Mouse (Mus musculus) kidney, embryonic 16.5 days (tissue): ENCODE measurements around the gene Sox5. TPM values are rescaled to one million over a fixed set of nuclear protein-coding genes. Genes with fewer than 3 reads are reported as not detected.

ENCODE experiments used
- ATAC-seq: fragments of 200-750 bp; cut with Nextera tagmentation; 2 replicates; pipeline ENCODE4 v1.8.0; 2017; ENCODE audit warnings: moderate TSS enrichment; ENCODE audit not compliant: low FRiP score, low TSS enrichment
- H3K27ac ChIP-seq: fragments of 300-500 bp; sonication (generic); 2 replicates; pipeline ENCODE4 v1.5.1; 2014; ENCODE audit warnings: low read length
- H3K27me3 ChIP-seq: fragments of 300-500 bp; sonication (generic); 2 replicates; pipeline ENCODE4 v1.6.1; 2014; ENCODE audit warnings: low read length, control low read depth, mixed read lengths; ENCODE audit not compliant: insufficient read depth
- H3K36me3 ChIP-seq: fragments of 300-500 bp; sonication (generic); 2 replicates; pipeline ENCODE4 v1.6.1; 2014; ENCODE audit warnings: low read length, control low read depth, mixed read lengths; ENCODE audit not compliant: insufficient read depth
- H3K4me1 ChIP-seq: fragments of 300-500 bp; sonication (generic); 2 replicates; pipeline ENCODE4 v1.6.1; 2014; ENCODE audit warnings: low read length, control low read depth, mixed read lengths; ENCODE audit not compliant: insufficient read depth
- H3K4me2 ChIP-seq: fragments of 300-500 bp; sonication (generic); replicated peaks from 2 replicates; pipeline ENCODE4 v1.6.1; 2014; ENCODE audit warnings: low read depth, low read length
- H3K4me3 ChIP-seq: fragments of 300-500 bp; sonication (generic); 2 replicates; pipeline ENCODE4 v1.5.1; 2014; ENCODE audit warnings: mild to moderate bottlenecking, low read length
- H3K9ac ChIP-seq: fragments of 300-500 bp; sonication (generic); replicated peaks from 2 replicates; pipeline ENCODE4 v1.6.1; 2014; ENCODE audit warnings: low read length
- H3K9me3 ChIP-seq: fragments of 300-500 bp; sonication (generic); 2 replicates; pipeline ENCODE4 v1.6.1; 2016; ENCODE audit warnings: low read length, control low read depth
- WGBS: fragments of 180-500 bp; shearing (Covaris S2); extraction: QIAGEN DNeasy Blood & Tissue Kit; methylation state at CpG from one replicate; pipeline ENCODE4 v1.1.7; 2014; 5-methylcytosine and 5-hydroxymethylcytosine counted together
- polyA plus RNA-seq: library from polyadenylated mRNA; unstranded; fragments of >200 nt; fragmentation: Nextera tagmentation; extraction: Ambion mirVana; gene quantifications from 2 replicates; pipeline ENCODE4 v1.2.1, GENCODE M21; 2015

Gene Sox5
- polyA plus RNA-seq, 1 experiment from 2014 or later, result 14.8 TPM

DNA sequence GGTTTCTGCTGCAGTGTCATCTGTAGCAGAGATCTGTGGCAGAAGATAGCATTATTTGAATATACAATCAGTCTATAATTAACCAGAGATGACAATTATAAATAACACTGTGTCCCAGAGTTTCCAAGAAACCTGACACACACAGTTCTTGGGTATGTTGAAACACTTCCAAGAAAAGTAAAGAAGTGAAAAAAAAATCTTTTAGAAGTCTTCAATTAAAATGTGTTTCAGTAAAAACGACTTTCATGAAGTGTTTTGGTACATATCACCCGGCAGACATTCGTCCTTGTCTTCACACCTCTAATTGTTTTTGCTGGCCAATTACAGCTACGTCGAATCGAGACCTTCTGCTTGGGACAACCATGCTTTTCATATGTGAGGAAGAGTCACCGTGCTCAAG, 924.4 kb downstream of the Sox5 start:
- Histone ChIP-seq H3K4me2 (no peak overlapping the region), H3K36me3 (no peaks in the 10 kb centered on the region), H3K4me1 (no peaks in the 10 kb centered on the region), H3K9me3 (no peaks in the 10 kb centered on the region), H3K27me3 (0 out of 2 replicates have a peak, but pooled peaks cover 4% of the 10 kb centered on the region), H3K4me3 (no peak overlapping the region), H3K9ac (no peak overlapping the region), H3K27ac (no peak overlapping the region)
- ATAC-seq, result no peak
- 50% methylated on average over 7 of the region's 7 CpGs for WGBS

DNA sequence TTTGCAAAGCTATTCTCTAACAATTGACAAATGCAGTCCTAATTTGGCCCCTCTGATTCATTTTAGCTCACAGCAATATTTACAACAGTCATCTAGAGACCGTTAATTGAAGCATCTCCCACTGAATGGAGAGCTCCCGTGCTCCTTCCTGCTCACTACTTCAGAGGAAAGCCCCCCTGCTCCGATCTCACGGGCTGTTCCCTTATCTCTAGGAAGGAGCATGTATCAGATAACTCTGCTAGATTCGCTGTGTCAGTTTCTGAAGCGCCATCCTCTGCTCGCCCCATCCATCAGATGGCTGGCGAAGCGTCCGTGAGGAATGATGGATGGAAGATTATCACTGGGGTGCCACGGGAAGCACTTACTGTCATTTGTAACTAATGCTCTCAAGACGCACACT, 926.4 kb downstream of the Sox5 start:
- Histone ChIP-seq H3K4me2 (no peak overlapping the region), H3K36me3 (no peaks in the 10 kb centered on the region), H3K27ac (no peak overlapping the region), H3K4me1 (no peaks in the 10 kb centered on the region), H3K27me3 (0 out of 2 replicates have a peak, but pooled peaks cover 4% of the 10 kb centered on the region), H3K9me3 (no peaks in the 10 kb centered on the region), H3K9ac (no peak overlapping the region), H3K4me3 (no peak overlapping the region)
- ATAC-seq, result no peak
- WGBS, result 33% methylated on average over 12 of the region's 12 CpGs

GRCm38 (mm10) chr6:143854031-143854430, 927.7 kb downstream of the Sox5 start:
- Histone ChIP-seq H3K9me3 (no peaks in the 10 kb centered on the region), H3K36me3 (no peaks in the 10 kb centered on the region), H3K27ac (no peak overlapping the region), H3K4me2 (no peak overlapping the region), H3K4me1 (no peaks in the 10 kb centered on the region), H3K27me3 (0 out of 2 replicates have a peak, but pooled peaks cover 4% of the 10 kb centered on the region), H3K4me3 (no peak overlapping the region), H3K9ac (no peak overlapping the region)
- WGBS, result 77% methylated on average over 3 of the region's 3 CpGs
- ATAC-seq, result no peak

- no peak overlapping the region for H3K4me3 ChIP-seq
- ATAC-seq, result no peak
- H3K27me3 ChIP-seq, result no peaks in the 10 kb centered on the region
- no peaks in the 10 kb centered on the region for H3K9me3 ChIP-seq
- no peaks in the 10 kb centered on the region for H3K36me3 ChIP-seq
- no peak overlapping the region for H3K4me2 ChIP-seq
- no peaks in the 10 kb centered on the region for H3K4me1 ChIP-seq
- no peak overlapping the region for H3K9ac ChIP-seq
- no peak overlapping the region for H3K27ac ChIP-seq
Measured at GRCm38 (mm10) chr6:143845761-143846160, 936.0 kb downstream of the Sox5 start.

- no peaks in the 10 kb centered on the region for H3K4me1 ChIP-seq
- no peaks in the 10 kb centered on the region for H3K9me3 ChIP-seq
- no peak overlapping the region for H3K4me2 ChIP-seq
- 75% methylated on average over 3 of the region's 3 CpGs for WGBS
- H3K27me3 ChIP-seq, result no peaks in the 10 kb centered on the region
- H3K36me3 ChIP-seq, result no peaks in the 10 kb centered on the region
- H3K9ac ChIP-seq, result no peak overlapping the region
- H3K4me3 ChIP-seq, result no peak overlapping the region
- no peak for ATAC-seq
- no peak overlapping the region for H3K27ac ChIP-seq
Measured at GRCm38 (mm10) chr6:143844701-143844970, 937.1 kb downstream of the Sox5 start.

GRCm38 (mm10) chr6:143843933-143844700, 937.7 kb downstream of the Sox5 start:
- Histone ChIP-seq H3K4me1 (no peaks in the 10 kb centered on the region), H3K9me3 (no peaks in the 10 kb centered on the region), H3K27me3 (no peaks in the 10 kb centered on the region), H3K9ac (no peak overlapping the region), H3K4me3 (no peak overlapping the region), H3K4me2 (no peak overlapping the region), H3K27ac (no peak overlapping the region), H3K36me3 (no peaks in the 10 kb centered on the region)
- ATAC-seq, result no peak
- 87% methylated on average over 10 of the region's 10 CpGs for WGBS

GRCm38 (mm10) chr6:143841954-143842353, 939.8 kb downstream of the Sox5 start:
- Histone ChIP-seq H3K9me3 (no peaks in the 10 kb centered on the region), H3K36me3 (no peaks in the 10 kb centered on the region), H3K4me3 (no peak overlapping the region), H3K4me2 (no peak overlapping the region), H3K9ac (no peak overlapping the region), H3K27ac (no peak overlapping the region), H3K4me1 (no peaks in the 10 kb centered on the region), H3K27me3 (no peaks in the 10 kb centered on the region)
- WGBS, result 90% methylated on average over 7 of the region's 7 CpGs
- ATAC-seq, result no peak

DNA sequence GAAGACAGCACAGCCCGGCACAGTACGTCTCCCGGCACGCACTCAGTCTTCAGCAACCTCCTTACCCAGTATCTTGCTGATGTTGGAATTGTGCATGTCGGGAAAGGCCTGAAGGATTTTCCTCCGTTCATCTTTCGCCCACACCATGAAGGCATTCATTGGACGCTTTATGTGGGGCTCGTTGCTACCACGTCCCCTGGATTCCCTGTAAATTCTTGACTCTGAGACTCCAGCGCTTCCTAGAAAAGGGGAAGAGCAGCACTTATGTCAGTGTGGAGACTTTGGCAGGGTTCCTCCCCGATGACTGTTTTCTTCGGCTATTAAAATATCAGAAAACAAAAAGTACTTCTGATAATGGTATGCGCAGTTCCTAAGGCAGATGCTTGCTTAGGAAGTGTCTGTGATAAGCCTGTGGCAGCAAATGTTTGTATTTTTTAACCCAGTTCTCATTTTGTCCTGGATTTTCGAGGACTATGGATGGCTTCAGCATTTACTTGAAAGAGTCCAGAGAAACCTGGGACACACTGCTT, 940.6 kb downstream of the Sox5 start:
- 85% methylated on average over 15 of the region's 15 CpGs for WGBS
- Histone ChIP-seq H3K9ac (no peak overlapping the region), H3K27ac (no peak overlapping the region), H3K36me3 (no peaks in the 10 kb centered on the region), H3K4me1 (no peaks in the 10 kb centered on the region), H3K9me3 (no peaks in the 10 kb centered on the region), H3K27me3 (no peaks in the 10 kb centered on the region), H3K4me3 (no peak overlapping the region), H3K4me2 (no peak overlapping the region)
- no peak for ATAC-seq

GRCm38 (mm10) chr6:143838384-143839076, 943.2 kb downstream of the Sox5 start:
- no peak overlapping the region for H3K4me2 ChIP-seq
- WGBS, result 65% methylated on average over 9 of the region's 9 CpGs
- no peaks in the 10 kb centered on the region for H3K27me3 ChIP-seq
- H3K36me3 ChIP-seq, result no peaks in the 10 kb centered on the region
- ATAC-seq, result no peak
- no peaks in the 10 kb centered on the region for H3K9me3 ChIP-seq
- no peak overlapping the region for H3K27ac ChIP-seq
- H3K9ac ChIP-seq, result no peak overlapping the region
- H3K4me3 ChIP-seq, result no peak overlapping the region
- no peaks in the 10 kb centered on the region for H3K4me1 ChIP-seq

- H3K9ac ChIP-seq, result no peak overlapping the region
- H3K27me3 ChIP-seq, result no peaks in the 10 kb centered on the region
- H3K4me1 ChIP-seq, result no peaks in the 10 kb centered on the region
- 84% methylated on average over 7 of the region's 7 CpGs for WGBS
- no peaks in the 10 kb centered on the region for H3K36me3 ChIP-seq
- ATAC-seq, result no peak
- no peak overlapping the region for H3K27ac ChIP-seq
- no peaks in the 10 kb centered on the region for H3K9me3 ChIP-seq
- H3K4me2 ChIP-seq, result no peak overlapping the region
- H3K4me3 ChIP-seq, result no peak overlapping the region
Measured at GRCm38 (mm10) chr6:143835331-143835730, 946.4 kb downstream of the Sox5 start.
